Mouse (Mus musculus) hindbrain, embryonic 14.5 days (tissue): Measurements from ENCODE around the gene Podnl1. TPM values are rescaled to one million over a fixed set of nuclear protein-coding genes. Genes with fewer than 3 reads are reported as not detected.
A peak's percentile ranks its signal among the peaks of the same experiment; 100 is the strongest.

Experiments used
- ATAC-seq: fragments of 200-750 bp; cut with Nextera tagmentation; 2 replicates; pipeline ENCODE4 v1.8.0; 2017; ENCODE audit warnings: moderate number of reproducible peaks, mild to moderate bottlenecking, moderate TSS enrichment, moderate library complexity; ENCODE audit not compliant: low FRiP score
- DNase-seq: peaks from one replicate; pipeline ENCODE4 v3.0.0-alpha.2; 2015; ENCODE audit warnings: low spot score
- H3K27ac ChIP-seq: fragments of 300-500 bp; sonication (generic); 2 replicates; pipeline ENCODE4 v1.5.1; 2014; ENCODE audit warnings: mild to moderate bottlenecking, moderate library complexity
- H3K27me3 ChIP-seq: fragments of 300-500 bp; sonication (generic); 2 replicates; pipeline ENCODE4 v1.6.1; 2014; ENCODE audit warnings: mild to moderate bottlenecking, low read length, mixed read lengths; ENCODE audit not compliant: control insufficient read depth, insufficient read depth
- H3K36me3 ChIP-seq: fragments of 300-500 bp; sonication (generic); replicated peaks from 2 replicates; pipeline ENCODE4 v1.6.1; 2014; ENCODE audit not compliant: control insufficient read depth, insufficient read depth
- H3K4me1 ChIP-seq: fragments of 300-500 bp; sonication (generic); replicated peaks from 2 replicates; pipeline ENCODE4 v1.6.1; 2014; ENCODE audit warnings: antibody characterized with exemption, low read length, mixed read lengths; ENCODE audit not compliant: control insufficient read depth, insufficient read depth
- H3K4me2 ChIP-seq: fragments of 300-500 bp; sonication (generic); replicated peaks from 2 replicates; pipeline ENCODE4 v1.6.1; 2014; ENCODE audit warnings: mild to moderate bottlenecking, moderate library complexity
- H3K4me3 ChIP-seq: fragments of 300-500 bp; sonication (generic); replicated peaks from 2 replicates; pipeline ENCODE4 v1.5.1; 2014; ENCODE audit warnings: mild to moderate bottlenecking, low read length
- H3K9ac ChIP-seq: fragments of 300-500 bp; sonication (generic); 2 replicates; pipeline ENCODE4 v1.6.1; 2014
- H3K9me3 ChIP-seq: fragments of 300-500 bp; sonication (generic); 2 replicates; pipeline ENCODE4 v1.6.1; 2016; ENCODE audit warnings: low read length; ENCODE audit not compliant: control insufficient read depth
- WGBS: fragments of 180-500 bp; shearing (Covaris S2); extraction: QIAGEN DNeasy Blood & Tissue Kit; methylation state at CpG from one replicate; pipeline ENCODE4 v1.1.7; 2014; 5-methylcytosine and 5-hydroxymethylcytosine counted together
- polyA plus RNA-seq: library from polyadenylated mRNA; unstranded; fragments of >200 nt; fragmentation: Nextera tagmentation; extraction: Ambion mirVana; gene quantifications from 2 replicates; pipeline ENCODE4 v1.2.1, GENCODE M21; 2014

Podnl1 gene
- polyA plus RNA-seq, 1 experiment from 2014 or later, result 0.48 TPM

DNA sequence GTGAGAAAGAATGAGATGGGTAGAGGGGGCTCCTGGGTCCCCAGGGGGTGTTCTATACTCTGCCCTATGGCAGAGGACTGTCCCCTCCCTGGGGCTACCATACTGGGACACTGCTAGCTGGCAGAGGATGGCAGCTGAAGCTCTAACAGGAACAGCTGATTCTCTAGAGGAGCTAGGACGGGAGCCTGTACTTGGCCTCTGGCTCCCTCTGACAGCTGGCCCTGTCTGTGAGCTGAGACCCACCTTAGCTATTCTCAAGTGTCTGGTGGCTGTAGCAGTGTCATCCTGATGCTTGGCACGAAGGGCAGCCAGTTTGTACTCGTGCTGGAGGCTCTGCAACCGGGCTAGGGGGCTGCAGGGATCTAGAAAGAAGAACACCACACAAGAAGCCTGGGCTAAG lies 15.0 kb downstream of the Podnl1 start:
- peaks cover 96% of the 10 kb centered on the region for H3K36me3 ChIP-seq
- H3K9ac ChIP-seq, result no peak overlapping the region
- no peak overlapping the region for H3K4me2 ChIP-seq
- no peak overlapping the region for H3K4me3 ChIP-seq
- DNase-seq (no peak), ATAC-seq (no peak)
- 87% methylated on average over 4 of the region's 4 CpGs for WGBS
- no peaks in the 10 kb centered on the region for H3K27me3 ChIP-seq
- H3K9me3 ChIP-seq, result no peaks in the 10 kb centered on the region
- H3K27ac ChIP-seq, result no peak overlapping the region
- no peaks in the 10 kb centered on the region for H3K4me1 ChIP-seq

DNA sequence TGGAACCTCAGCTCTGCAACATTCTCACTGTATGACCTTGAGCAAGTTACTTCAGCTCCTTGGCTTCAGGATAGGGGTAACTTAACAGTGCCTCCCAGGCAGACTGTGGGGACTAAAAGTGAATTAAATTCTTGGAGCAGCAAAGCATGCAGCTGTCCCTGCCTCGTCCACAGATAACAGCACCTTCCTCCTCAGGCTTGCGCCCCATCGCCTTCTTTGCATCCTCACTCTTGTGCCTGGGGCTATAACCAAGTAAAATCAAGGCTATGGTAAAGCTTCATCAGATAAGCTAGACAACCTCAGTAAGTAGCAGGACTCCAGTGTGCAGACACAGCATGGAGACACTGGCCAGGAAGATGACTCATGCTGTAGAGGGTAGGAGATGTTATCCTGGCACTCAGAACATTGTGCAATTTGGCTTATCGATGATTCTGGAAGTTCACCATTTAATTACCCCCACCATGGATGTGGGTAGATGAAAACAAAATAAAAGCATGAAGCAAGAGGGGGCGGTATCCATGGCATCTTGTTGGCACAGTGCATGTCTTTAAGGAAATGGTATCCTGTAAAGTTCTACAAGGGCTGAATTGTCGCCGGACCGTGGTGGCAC lies 19.0 kb downstream of the Podnl1 start:
- no peak for DNase-seq
- 95% methylated on average over 8 of the region's 8 CpGs for WGBS
- no peak overlapping the region for H3K4me2 ChIP-seq
- no peak for ATAC-seq
- H3K9ac ChIP-seq, result no peak overlapping the region
- H3K4me3 ChIP-seq, result no peak overlapping the region
- peaks cover 57% of the 10 kb centered on the region for H3K36me3 ChIP-seq
- no peaks in the 10 kb centered on the region for H3K9me3 ChIP-seq
- no peak overlapping the region for H3K27ac ChIP-seq
- peaks cover 22% of the 10 kb centered on the region for H3K4me1 ChIP-seq
- no peaks in the 10 kb centered on the region for H3K27me3 ChIP-seq

DNA sequence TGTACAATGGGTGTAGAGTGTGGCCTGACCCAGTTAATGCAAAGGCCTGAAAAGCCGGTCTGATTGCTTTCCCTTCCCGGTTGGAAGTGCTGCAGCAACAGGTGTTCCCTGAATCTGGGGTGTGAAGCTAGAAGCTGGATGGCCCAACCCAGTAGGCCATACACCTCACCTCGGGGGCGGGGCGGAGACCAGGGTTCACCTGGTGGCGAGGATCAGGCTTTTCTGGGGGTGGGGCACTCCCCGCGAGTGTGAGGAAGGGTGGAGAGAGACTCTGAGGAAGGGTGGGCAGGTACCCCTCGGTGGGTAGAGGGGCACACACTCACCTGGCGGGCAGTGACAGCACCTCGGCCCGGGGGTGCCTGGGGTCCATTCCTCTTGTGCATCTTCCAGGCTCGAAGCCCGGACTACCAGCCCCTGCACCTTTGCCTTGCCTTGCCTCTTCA lies 21.6 kb downstream of the Podnl1 start:
- no peak overlapping the region for H3K27ac ChIP-seq
- WGBS, result 11% methylated on average over 14 of the region's 14 CpGs

DNA sequence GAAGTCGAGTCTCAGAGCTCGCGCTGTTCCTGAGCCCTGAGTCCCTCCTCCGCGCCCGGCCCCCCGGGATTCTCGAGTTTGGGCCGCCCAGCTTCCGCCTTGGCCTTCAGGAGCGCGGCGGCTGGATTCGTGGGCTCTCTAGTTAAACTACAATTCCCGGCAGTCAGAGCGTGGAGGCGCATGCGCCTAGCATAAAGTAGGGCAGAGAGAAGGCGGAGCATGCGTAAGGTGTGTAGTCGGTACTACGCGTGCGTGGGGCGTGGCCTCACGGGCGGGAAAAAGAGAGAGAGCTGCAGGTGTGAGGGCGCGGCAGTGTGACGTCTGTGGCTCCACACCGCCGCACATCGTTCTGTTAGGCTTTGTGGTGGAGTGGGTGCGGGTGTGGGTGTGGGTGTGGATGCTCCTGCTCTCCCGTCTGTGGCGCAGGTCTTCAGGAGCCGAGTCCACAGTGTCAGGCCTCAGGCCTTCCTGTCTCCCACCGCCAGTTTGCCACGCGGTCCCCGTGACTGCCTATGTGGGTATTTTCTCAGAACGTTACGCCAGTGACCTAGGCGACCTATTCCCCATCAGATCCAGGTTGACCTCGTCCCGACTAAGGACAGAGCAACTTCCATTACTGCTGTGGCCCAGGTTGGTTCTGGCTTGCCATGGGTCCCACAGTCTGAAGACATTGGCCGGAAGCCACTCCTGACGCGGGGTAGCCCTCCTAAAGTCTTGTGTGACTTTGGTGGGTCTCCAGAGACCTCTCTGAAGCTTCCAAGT lies 22.2 kb downstream of the Podnl1 start, which contains the start of the genes Cc2d1a and 4930432K21Rik:
Gene Cc2d1a, minus strand, starts transcription at position 168 of the 762 bp plus-strand sequence.
Gene 4930432K21Rik, plus strand, starts transcription at position 257 of the 762 bp plus-strand sequence.
- peak within 1 kb of the TSS; percentile 91 for H3K4me2 ChIP-seq

More for the DNA sequence above, 21.6 kb downstream of the Podnl1 start:
- Histone ChIP-seq H3K4me3 (peak overlapping the region; percentile 55), H3K27me3 (no peaks in the 10 kb centered on the region), H3K4me2 (peak overlapping the region; percentile 91), H3K9me3 (no peaks in the 10 kb centered on the region), H3K4me1 (peaks cover 22% of the 10 kb centered on the region), H3K9ac (peak overlapping the region; percentile 77), H3K36me3 (peaks cover 33% of the 10 kb centered on the region)
- peak; percentile 78 for ATAC-seq
- no peak for DNase-seq

DNA sequence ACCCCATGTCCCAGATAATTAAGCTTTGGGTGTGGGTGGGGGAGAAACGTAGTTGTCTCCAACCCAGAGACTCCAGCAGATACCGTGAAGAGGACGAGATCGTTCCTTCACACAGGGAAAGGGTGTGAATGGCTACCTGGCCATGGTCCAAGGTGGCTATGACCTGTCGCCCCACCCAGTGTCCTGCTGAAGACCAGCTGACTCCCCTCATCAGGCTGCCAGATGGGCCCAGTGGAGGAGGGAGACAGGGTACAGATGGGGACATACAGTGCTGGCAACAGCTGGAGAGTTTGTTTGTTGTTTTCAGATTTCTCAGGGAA lies 22.7 kb downstream of the Podnl1 start:
- H3K9ac ChIP-seq, result no peak overlapping the region
- 87% methylated on average over 5 of the region's 5 CpGs for WGBS
- H3K4me3 ChIP-seq, result peak overlapping the region; percentile 55; the same call in 1 of the 2 replicates
- peaks cover 22% of the 10 kb centered on the region for H3K36me3 ChIP-seq
- no peak for DNase-seq
- H3K9me3 ChIP-seq, result no peaks in the 10 kb centered on the region
- no peaks in the 10 kb centered on the region for H3K27me3 ChIP-seq
- H3K4me1 ChIP-seq, result peaks cover 22% of the 10 kb centered on the region
- H3K27ac ChIP-seq, result no peak overlapping the region
- ATAC-seq, result no peak
- H3K4me2 ChIP-seq, result peak overlapping the region; percentile 91

More for the DNA sequence above, 22.2 kb downstream of the Podnl1 start, which contains the start of the genes Cc2d1a and 4930432K21Rik:
- DNase-seq (peak; percentile 96), ATAC-seq (peak; percentile 95)
- Histone ChIP-seq H3K9ac (peak within 1 kb of the TSS; percentile 77), H3K27me3 (no peaks in the 10 kb centered on the region), H3K4me3 (peak within 1 kb of the TSS; percentile 55), H3K4me1 (peaks cover 22% of the 10 kb centered on the region), H3K9me3 (no peaks in the 10 kb centered on the region), H3K27ac (0 out of 2 replicates have a peak within 1 kb of the TSS, but pooled peaks have one; percentile 28), H3K36me3 (peaks cover 27% of the 10 kb centered on the region)
- 15% methylated on average over 49 of the region's 49 CpGs for WGBS

DNA sequence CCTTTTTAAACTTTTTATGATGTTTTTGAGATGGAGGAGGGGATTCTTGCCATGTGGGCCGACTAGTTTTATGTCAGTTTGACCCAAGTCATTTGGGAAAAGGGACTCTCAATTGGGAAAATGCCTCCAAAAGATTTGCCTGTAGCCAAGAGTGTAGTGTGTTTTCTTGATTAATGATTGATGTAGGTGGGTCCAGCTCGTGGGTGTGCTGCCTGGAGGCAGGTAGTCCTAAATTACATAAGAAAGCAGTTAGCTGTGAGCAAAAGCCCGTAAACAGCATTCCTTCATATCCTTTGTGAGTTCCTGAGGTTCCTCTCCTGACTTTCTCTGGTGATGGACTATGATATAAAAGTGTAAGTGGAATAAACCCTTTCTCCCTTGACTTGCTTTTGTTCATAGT lies 23.4 kb downstream of the Podnl1 start:
- 76% methylated on average over 3 of the region's 3 CpGs for WGBS
- H3K4me2 ChIP-seq, result no peak overlapping the region
- H3K4me1 ChIP-seq, result peaks cover 22% of the 10 kb centered on the region
- no peak overlapping the region for H3K4me3 ChIP-seq
- DNase-seq (no peak), ATAC-seq (no peak)
- H3K27ac ChIP-seq, result no peak overlapping the region
- H3K9ac ChIP-seq, result no peak overlapping the region
- H3K36me3 ChIP-seq, result peaks cover 15% of the 10 kb centered on the region; the same call in 1 of the 2 replicates
- no peaks in the 10 kb centered on the region for H3K27me3 ChIP-seq
- no peaks in the 10 kb centered on the region for H3K9me3 ChIP-seq

DNA sequence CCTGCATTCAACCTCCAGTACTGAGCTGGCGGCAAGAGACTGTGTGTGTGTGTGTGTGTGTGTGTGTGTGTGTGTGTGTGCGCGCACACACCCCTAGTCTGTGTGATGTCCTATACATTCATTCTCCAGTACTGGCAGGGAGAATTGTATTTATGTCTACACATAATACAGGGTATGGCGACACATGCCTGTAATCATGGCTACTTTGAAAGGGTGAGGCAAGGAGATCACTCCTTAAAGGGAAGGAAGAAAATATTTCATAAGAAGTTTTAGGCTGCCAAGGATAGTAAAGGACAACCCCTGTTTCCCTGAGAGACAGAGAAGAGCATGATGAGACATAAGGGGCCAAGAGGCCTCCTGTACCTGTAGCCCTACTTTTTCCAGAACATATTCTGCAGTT lies 31.8 kb downstream of the Podnl1 start:
- WGBS, result 91% methylated on average over 4 of the region's 4 CpGs
- H3K9ac ChIP-seq, result no peak overlapping the region
- DNase-seq (no peak), ATAC-seq (no peak)
- no peaks in the 10 kb centered on the region for H3K9me3 ChIP-seq
- no peak overlapping the region for H3K4me3 ChIP-seq
- peaks cover 7% of the 10 kb centered on the region; the same call in 1 of the 2 replicates for H3K36me3 ChIP-seq
- no peak overlapping the region for H3K4me2 ChIP-seq
- H3K27me3 ChIP-seq, result no peaks in the 10 kb centered on the region
- H3K27ac ChIP-seq, result no peak overlapping the region
- H3K4me1 ChIP-seq, result no peaks in the 10 kb centered on the region

DNA sequence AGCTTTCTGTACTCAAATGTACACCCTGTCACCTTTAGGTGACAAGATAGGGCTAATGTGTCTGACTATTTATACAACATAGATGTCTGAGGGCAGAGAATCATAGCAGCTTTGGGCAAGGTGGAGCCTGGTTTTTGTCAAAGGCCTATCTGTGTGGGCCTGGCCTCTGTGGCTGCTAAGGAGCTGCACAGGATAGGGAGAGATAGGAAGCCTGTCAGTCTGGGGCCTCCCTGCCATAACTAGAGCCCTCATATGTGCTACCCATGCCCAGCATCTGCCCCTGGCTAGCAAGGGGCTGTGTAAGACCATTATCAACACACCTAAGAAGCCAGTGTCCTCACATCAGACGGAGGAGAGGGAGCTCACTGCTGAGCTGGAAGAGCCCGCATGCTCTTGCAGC lies 41.9 kb downstream of the Podnl1 start:
- Histone ChIP-seq H3K4me2 (no peak overlapping the region), H3K4me3 (no peak overlapping the region), H3K27ac (no peak overlapping the region), H3K27me3 (no peaks in the 10 kb centered on the region), H3K9me3 (no peaks in the 10 kb centered on the region), H3K9ac (no peak overlapping the region), H3K36me3 (peaks cover 24% of the 10 kb centered on the region), H3K4me1 (no peaks in the 10 kb centered on the region)
- DNase-seq (no peak), ATAC-seq (no peak)
- WGBS, result 96% methylated on average over 2 of the region's 2 CpGs

DNA sequence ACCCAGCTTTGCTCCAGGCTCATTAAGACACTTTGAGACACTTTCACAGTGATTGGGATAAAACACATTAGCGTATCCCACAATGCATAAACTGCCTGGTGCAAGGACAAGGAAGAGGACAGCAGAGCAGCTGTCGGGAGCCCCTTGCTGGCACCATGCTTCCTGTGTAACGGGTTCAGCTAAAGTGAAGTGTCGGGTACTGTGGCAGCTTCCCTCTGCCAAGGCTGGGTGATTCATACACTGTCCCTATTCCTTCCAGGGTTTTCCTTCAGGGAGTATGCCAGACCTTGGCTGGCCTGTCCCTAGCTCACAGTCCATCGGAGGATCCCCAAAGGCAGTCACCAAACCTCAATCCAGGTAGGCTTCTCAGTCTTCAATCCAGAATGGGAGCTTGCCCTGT lies 44.3 kb downstream of the Podnl1 start:
- Histone ChIP-seq H3K9ac (no peak overlapping the region), H3K4me1 (no peaks in the 10 kb centered on the region), H3K9me3 (no peaks in the 10 kb centered on the region), H3K27ac (no peak overlapping the region), H3K36me3 (peaks cover 40% of the 10 kb centered on the region), H3K4me2 (no peak overlapping the region), H3K27me3 (no peaks in the 10 kb centered on the region), H3K4me3 (no peak overlapping the region)
- ATAC-seq, result no peak
- DNase-seq, result no peak
- WGBS, result 88% methylated on average over 5 of the region's 5 CpGs
